Mouse (Mus musculus): ENCODE measurements at regions not wholly inside any gene's neighbourhood (a gene's known extent, or its start where the extent isn't known, plus 50 kb on each side); places are given as distances from the start of the nearest gene placed in this dataset.

GRCm38 (mm10) chr16:7775635-7776034 lies 649.3 kb downstream of the Tmem114 start:
- 47% methylated on average over 3 of the region's 3 CpGs for WGBS
- Histone ChIP-seq H3K4me1 (replicated peaks; ENCODE audit: control insufficient read depth, insufficient read depth, low read length) (no peaks in the 10 kb centered on the region), H3K4me3 (ENCODE audit: low read depth, low read length) (no peak overlapping the region), H3K9me3 (ENCODE audit: control insufficient read depth) (no peaks in the 10 kb centered on the region), H3K9ac (ENCODE audit: low read depth, low read length) (no peak overlapping the region), H3K4me2 (replicated peaks; ENCODE audit: low read depth) (no peak overlapping the region), H3K27me3 (replicated peaks; ENCODE audit: control insufficient read depth, insufficient read depth, low read length) (no peaks in the 10 kb centered on the region), H3K36me3 (ENCODE audit: control insufficient read depth, insufficient read depth) (no peaks in the 10 kb centered on the region), H3K27ac (ENCODE audit: low read depth, low read length) (no peak overlapping the region)
- ATAC-seq, result no peak
- no peak for TF ChIP-seq CTCF (IDR thresholded peaks at IDR 0.05; ENCODE audit: low read depth)

GRCm38 (mm10) chr16:7768433-7768832 lies 656.5 kb downstream of the Tmem114 start:
- Histone ChIP-seq H3K27ac (ENCODE audit: low read depth, low read length) (no peak overlapping the region), H3K4me2 (replicated peaks; ENCODE audit: low read depth) (no peak overlapping the region), H3K27me3 (replicated peaks; ENCODE audit: control insufficient read depth, insufficient read depth, low read length) (no peaks in the 10 kb centered on the region), H3K36me3 (ENCODE audit: control insufficient read depth, insufficient read depth) (no peaks in the 10 kb centered on the region), H3K9ac (ENCODE audit: low read depth, low read length) (no peak overlapping the region), H3K9me3 (ENCODE audit: control insufficient read depth) (no peaks in the 10 kb centered on the region), H3K4me3 (ENCODE audit: low read depth, low read length) (no peak overlapping the region), H3K4me1 (replicated peaks; ENCODE audit: control insufficient read depth, insufficient read depth, low read length) (no peaks in the 10 kb centered on the region)
- no peak for ATAC-seq
- no peak for TF ChIP-seq CTCF (IDR thresholded peaks at IDR 0.05; ENCODE audit: low read depth)
- WGBS, result 65% methylated on average over 1 of the region's 1 CpGs

GRCm38 (mm10) chr16:7767691-7768090 lies 657.2 kb downstream of the Tmem114 start:
- WGBS, result 87% methylated on average over 4 of the region's 4 CpGs
- no peaks in the 10 kb centered on the region for H3K4me1 ChIP-seq (replicated peaks; ENCODE audit: control insufficient read depth, insufficient read depth, low read length)
- no peak overlapping the region for H3K4me2 ChIP-seq (replicated peaks; ENCODE audit: low read depth)
- H3K36me3 ChIP-seq (ENCODE audit: control insufficient read depth, insufficient read depth), result no peaks in the 10 kb centered on the region
- no peak overlapping the region for H3K4me3 ChIP-seq (ENCODE audit: low read depth, low read length)
- H3K27me3 ChIP-seq (replicated peaks; ENCODE audit: control insufficient read depth, insufficient read depth, low read length), result no peaks in the 10 kb centered on the region
- no peak overlapping the region for H3K9ac ChIP-seq (ENCODE audit: low read depth, low read length)
- no peak overlapping the region for H3K27ac ChIP-seq (ENCODE audit: low read depth, low read length)
- TF ChIP-seq CTCF (IDR thresholded peaks at IDR 0.05; ENCODE audit: low read depth), result no peak
- no peak for ATAC-seq
- H3K9me3 ChIP-seq (ENCODE audit: control insufficient read depth), result no peaks in the 10 kb centered on the region

- 65% methylated on average over 6 of the region's 6 CpGs for WGBS
- no peak for ATAC-seq
These were observed 660.6 kb downstream of the Tmem114 start for GRCm38 (mm10) chr16:7764383-7764782.

DNA sequence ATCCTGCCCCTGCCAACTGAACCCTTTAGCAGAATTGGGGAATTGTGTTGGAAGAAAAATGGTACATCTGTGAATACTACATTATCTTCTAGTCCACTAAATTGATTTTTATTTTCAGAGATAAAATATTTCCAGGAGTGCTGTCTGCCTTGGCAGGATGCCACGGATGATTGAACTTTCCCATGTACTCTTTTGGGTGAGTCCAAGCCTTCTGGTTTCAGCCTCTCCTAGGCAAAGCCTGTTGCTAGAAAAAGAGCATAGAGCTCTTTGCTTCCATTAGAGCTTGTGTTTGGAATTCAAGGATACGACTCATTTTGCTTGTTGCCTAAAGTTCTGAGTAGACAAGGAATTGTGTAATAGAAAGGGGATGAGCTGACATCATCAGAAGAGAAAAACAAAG lies 696.8 kb downstream of the Tmem114 start:
- H3K27me3 ChIP-seq (replicated peaks; ENCODE audit: control insufficient read depth, insufficient read depth, low read length), result no peaks in the 10 kb centered on the region

More at GRCm38 (mm10) chr16:7764383-7764782, 660.6 kb downstream of the Tmem114 start:
- Histone ChIP-seq H3K4me3 (ENCODE audit: low read depth, low read length) (no peak overlapping the region), H3K4me2 (replicated peaks; ENCODE audit: low read depth) (no peak overlapping the region), H3K27me3 (replicated peaks; ENCODE audit: control insufficient read depth, insufficient read depth, low read length) (no peaks in the 10 kb centered on the region), H3K9me3 (ENCODE audit: control insufficient read depth) (no peaks in the 10 kb centered on the region), H3K4me1 (replicated peaks; ENCODE audit: control insufficient read depth, insufficient read depth, low read length) (no peaks in the 10 kb centered on the region), H3K36me3 (ENCODE audit: control insufficient read depth, insufficient read depth) (no peaks in the 10 kb centered on the region), H3K27ac (ENCODE audit: low read depth, low read length) (no peak overlapping the region), H3K9ac (ENCODE audit: low read depth, low read length) (no peak overlapping the region)
- no peak for TF ChIP-seq CTCF (IDR thresholded peaks at IDR 0.05; ENCODE audit: low read depth)

GRCm38 (mm10) chr16:7725225-7725624 lies 699.7 kb downstream of the Tmem114 start:
- Histone ChIP-seq H3K9me3 (ENCODE audit: control insufficient read depth) (no peaks in the 10 kb centered on the region), H3K36me3 (ENCODE audit: control insufficient read depth, insufficient read depth) (no peaks in the 10 kb centered on the region), H3K9ac (ENCODE audit: low read depth, low read length) (no peak overlapping the region), H3K4me1 (replicated peaks; ENCODE audit: control insufficient read depth, insufficient read depth, low read length) (no peaks in the 10 kb centered on the region), H3K27me3 (replicated peaks; ENCODE audit: control insufficient read depth, insufficient read depth, low read length) (no peaks in the 10 kb centered on the region), H3K4me3 (ENCODE audit: low read depth, low read length) (no peak overlapping the region), H3K4me2 (replicated peaks; ENCODE audit: low read depth) (no peak overlapping the region), H3K27ac (ENCODE audit: low read depth, low read length) (no peak overlapping the region)
- 78% methylated on average over 1 of the region's 1 CpGs for WGBS
- no peak for TF ChIP-seq CTCF (IDR thresholded peaks at IDR 0.05; ENCODE audit: low read depth)
- no peak for ATAC-seq

More for the DNA sequence above, 696.8 kb downstream of the Tmem114 start:
- ATAC-seq, result no peak
- no peaks in the 10 kb centered on the region for H3K9me3 ChIP-seq (ENCODE audit: control insufficient read depth)
- no peak overlapping the region for H3K4me3 ChIP-seq (ENCODE audit: low read depth, low read length)
- no peaks in the 10 kb centered on the region for H3K4me1 ChIP-seq (replicated peaks; ENCODE audit: control insufficient read depth, insufficient read depth, low read length)
- H3K36me3 ChIP-seq (ENCODE audit: control insufficient read depth, insufficient read depth), result no peaks in the 10 kb centered on the region
- WGBS, result 60% methylated on average over 2 of the region's 2 CpGs
- H3K27ac ChIP-seq (ENCODE audit: low read depth, low read length), result no peak overlapping the region
- no peak overlapping the region for H3K4me2 ChIP-seq (replicated peaks; ENCODE audit: low read depth)
- H3K9ac ChIP-seq (ENCODE audit: low read depth, low read length), result no peak overlapping the region
- no peak for TF ChIP-seq CTCF (IDR thresholded peaks at IDR 0.05; ENCODE audit: low read depth)

DNA sequence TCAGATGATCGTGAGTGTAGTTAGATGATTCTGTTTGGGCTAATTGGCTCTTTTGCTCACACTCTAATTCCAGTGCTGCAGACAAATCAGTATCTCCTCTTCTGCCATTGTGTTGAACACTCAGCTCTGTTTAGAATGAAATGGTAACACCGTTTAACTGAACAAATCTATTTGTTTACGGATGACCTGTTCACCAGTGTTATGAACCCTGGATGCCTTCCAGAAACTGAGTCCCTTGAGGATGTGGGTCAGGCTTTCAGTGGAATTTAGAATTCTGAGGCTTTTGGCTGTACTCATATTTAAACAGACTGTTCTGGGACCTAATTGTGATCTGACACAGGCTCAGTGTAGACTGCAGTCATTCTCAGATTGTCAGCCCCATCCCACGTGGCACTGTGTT lies 723.5 kb downstream of the Tmem114 start:
- no peak for TF ChIP-seq CTCF (IDR thresholded peaks at IDR 0.05; ENCODE audit: low read depth)
- H3K27ac ChIP-seq (ENCODE audit: low read depth, low read length), result no peak overlapping the region
- H3K36me3 ChIP-seq (ENCODE audit: control insufficient read depth, insufficient read depth), result no peaks in the 10 kb centered on the region
- H3K9ac ChIP-seq (ENCODE audit: low read depth, low read length), result no peak overlapping the region
- H3K9me3 ChIP-seq (ENCODE audit: control insufficient read depth), result no peaks in the 10 kb centered on the region
- no peak for ATAC-seq
- H3K4me2 ChIP-seq (replicated peaks; ENCODE audit: low read depth), result no peak overlapping the region
- H3K27me3 ChIP-seq (replicated peaks; ENCODE audit: control insufficient read depth, insufficient read depth, low read length), result no peaks in the 10 kb centered on the region
- no peaks in the 10 kb centered on the region for H3K4me1 ChIP-seq (replicated peaks; ENCODE audit: control insufficient read depth, insufficient read depth, low read length)
- H3K4me3 ChIP-seq (ENCODE audit: low read depth, low read length), result no peak overlapping the region
- WGBS, result 42% methylated on average over 4 of the region's 4 CpGs

All from intestine, postnatal 0 days (tissue).